Comparison of ENCODE assay signal across 11 mouse cellular contexts in genomic region chr11:9793175-9793828, GRCm38 (mm10).
DNase-seq lines count a peak whose midpoint lies in the region; ATAC-seq and TF ChIP-seq lines count a peak whose summit lies in the region.
"Had no signal": no experiment of that assay in that cellular context is flagged by ENCODE, and none has a peak within 500 bp of the region (broad histone marks: within the 10 kb centered on the region; RNA-seq: fewer than 3 reads in every experiment).

No protein-coding gene starts in this region.

- H3K4me1 ChIP-seq in forebrain, embryonic 15.5 days: no peaks in the 10 kb centered on the region
- no peaks in the 10 kb centered on the region for H3K4me1 ChIP-seq in forebrain, embryonic 16.5 days (replicated peaks; ENCODE audit: control insufficient read depth, insufficient read depth, low read length)
- H3K4me1 ChIP-seq in stomach, embryonic 15.5 days: no peaks in the 10 kb centered on the region
- H3K4me1 ChIP-seq in stomach, postnatal 0 days (replicated peaks; ENCODE audit: control insufficient read depth, insufficient read depth): no peaks in the 10 kb centered on the region
- H3K4me1 ChIP-seq in intestine, postnatal 0 days (replicated peaks; ENCODE audit: control insufficient read depth, insufficient read depth, low read length): no peaks in the 10 kb centered on the region

- WGBS in forebrain, embryonic 15.5 days: 67% methylated on average over 2 of the region's 2 CpGs
- 72% methylated on average over 2 of the region's 2 CpGs for WGBS in forebrain, embryonic 16.5 days
- WGBS in stomach, embryonic 15.5 days: 72% methylated on average over 2 of the region's 2 CpGs
- WGBS in stomach, postnatal 0 days: 80% methylated on average over 2 of the region's 2 CpGs
- 71% methylated on average over 2 of the region's 2 CpGs for WGBS in intestine, postnatal 0 days

- no peak overlapping the region for H3K9ac ChIP-seq in forebrain, embryonic 15.5 days (replicated peaks)
- H3K9ac ChIP-seq in forebrain, embryonic 16.5 days (replicated peaks; ENCODE audit: low read depth, low read length): no peak overlapping the region
- no peak overlapping the region for H3K9ac ChIP-seq in stomach, embryonic 15.5 days
- no peak overlapping the region for H3K9ac ChIP-seq in stomach, postnatal 0 days (ENCODE audit: low read length)
- no peak overlapping the region for H3K9ac ChIP-seq in intestine, postnatal 0 days (ENCODE audit: low read depth, low read length)
- H3K9ac ChIP-seq: liver, postnatal 0 days had no signal

- H3K27ac ChIP-seq in forebrain, embryonic 15.5 days (replicated peaks): no peak overlapping the region
- H3K27ac ChIP-seq in forebrain, embryonic 16.5 days (ENCODE audit: low read length): no peak overlapping the region
- no peak overlapping the region for H3K27ac ChIP-seq in stomach, embryonic 15.5 days
- H3K27ac ChIP-seq in stomach, postnatal 0 days (replicated peaks): no peak overlapping the region
- H3K27ac ChIP-seq in intestine, postnatal 0 days (ENCODE audit: low read depth, low read length): no peak overlapping the region

- ATAC-seq in forebrain, embryonic 15.5 days (replicated peaks): peak; percentile 43; the same call in 1 of the 2 replicates
- ATAC-seq in forebrain, embryonic 16.5 days: no peak
- ATAC-seq in stomach, embryonic 15.5 days (ENCODE audit: insufficient read depth, low FRiP score, low read depth): peak; percentile 63; the same call in 1 of the 2 replicates
- ATAC-seq in stomach, postnatal 0 days (ENCODE audit: low FRiP score, low TSS enrichment): no peak
- peak; percentile 57; the same call in 1 of the 2 replicates for ATAC-seq in intestine, postnatal 0 days
- ATAC-seq: liver, postnatal 0 days had no signal

- no peak for TF ChIP-seq CTCF in stomach, postnatal 0 days (IDR thresholded peaks at IDR 0.05; ENCODE audit: low read depth)
- peak; percentile 56 for TF ChIP-seq CTCF in intestine, postnatal 0 days (IDR thresholded peaks at IDR 0.05; ENCODE audit: low read depth)

- no peaks in the 10 kb centered on the region for H3K27me3 ChIP-seq in forebrain, embryonic 15.5 days
- no peaks in the 10 kb centered on the region for H3K27me3 ChIP-seq in forebrain, embryonic 16.5 days (replicated peaks; ENCODE audit: control insufficient read depth, insufficient read depth, low read length)
- H3K27me3 ChIP-seq in stomach, embryonic 15.5 days (replicated peaks): no peaks in the 10 kb centered on the region
- H3K27me3 ChIP-seq in stomach, postnatal 0 days (ENCODE audit: control insufficient read depth, insufficient read depth, low read length): no peaks in the 10 kb centered on the region
- no peaks in the 10 kb centered on the region for H3K27me3 ChIP-seq in intestine, postnatal 0 days (replicated peaks; ENCODE audit: control insufficient read depth, insufficient read depth, low read length)

- H3K4me2 ChIP-seq in forebrain, embryonic 15.5 days (replicated peaks): no peak overlapping the region
- no peak overlapping the region for H3K4me2 ChIP-seq in forebrain, embryonic 16.5 days (ENCODE audit: low read length)
- H3K4me2 ChIP-seq in stomach, embryonic 15.5 days: no peak overlapping the region
- H3K4me2 ChIP-seq in stomach, postnatal 0 days (replicated peaks; ENCODE audit: low read depth): no peak overlapping the region
- no peak overlapping the region for H3K4me2 ChIP-seq in intestine, postnatal 0 days (replicated peaks; ENCODE audit: low read depth)

- no peaks in the 10 kb centered on the region for H3K36me3 ChIP-seq in forebrain, embryonic 15.5 days
- no peaks in the 10 kb centered on the region for H3K36me3 ChIP-seq in forebrain, embryonic 16.5 days (ENCODE audit: control insufficient read depth, insufficient read depth)
- no peaks in the 10 kb centered on the region for H3K36me3 ChIP-seq in stomach, embryonic 15.5 days
- H3K36me3 ChIP-seq in stomach, postnatal 0 days (ENCODE audit: control insufficient read depth, insufficient read depth, low read length): no peaks in the 10 kb centered on the region
- H3K36me3 ChIP-seq in intestine, postnatal 0 days (ENCODE audit: control insufficient read depth, insufficient read depth): no peaks in the 10 kb centered on the region

- no peak for DNase-seq in stomach, postnatal 0 days (ENCODE audit: low spot score)
- DNase-seq in retina, embryonic 14.5 days (ENCODE audit: low spot score): peak; percentile 5
- DNase-seq in urinary bladder, adult 2 months (ENCODE audit: low spot score): no peak
- DNase-seq in cerebellum, postnatal 25 days: no peak
- DNase-seq: liver, postnatal 0 days; right cerebral cortex, postnatal 4 days; thymus, adult 18-20 months had no signal

- H3K4me3 ChIP-seq in forebrain, embryonic 15.5 days: no peak overlapping the region
- H3K4me3 ChIP-seq in forebrain, embryonic 16.5 days (replicated peaks; ENCODE audit: low read length): no peak overlapping the region
- no peak overlapping the region for H3K4me3 ChIP-seq in stomach, embryonic 15.5 days (replicated peaks)
- no peak overlapping the region for H3K4me3 ChIP-seq in stomach, postnatal 0 days (ENCODE audit: low read depth, low read length)
- H3K4me3 ChIP-seq in intestine, postnatal 0 days (ENCODE audit: low read depth, low read length): no peak overlapping the region

- no peak for TF ChIP-seq EP300 in stomach, postnatal 0 days (optimal IDR thresholded peaks at IDR 0.05)

- no peaks in the 10 kb centered on the region for H3K9me3 ChIP-seq in forebrain, embryonic 15.5 days
- no peaks in the 10 kb centered on the region for H3K9me3 ChIP-seq in forebrain, embryonic 16.5 days (ENCODE audit: control insufficient read depth, low read length)
- no peaks in the 10 kb centered on the region for H3K9me3 ChIP-seq in stomach, embryonic 15.5 days
- no peaks in the 10 kb centered on the region for H3K9me3 ChIP-seq in stomach, postnatal 0 days (ENCODE audit: control insufficient read depth, low read length)
- no peaks in the 10 kb centered on the region for H3K9me3 ChIP-seq in intestine, postnatal 0 days (ENCODE audit: control insufficient read depth)

Comparison
In these comparisons a context has a peak if more than half of its experiments do, and no peak if none do; other contexts are left out.
1. ATAC-seq: peak in forebrain, embryonic 15.5 days (single experiment), stomach, embryonic 15.5 days (single experiment) and intestine, postnatal 0 days (single experiment); none in forebrain, embryonic 16.5 days (single experiment) and stomach, postnatal 0 days (single experiment).